Mouse (Mus musculus) urinary bladder, postnatal 4 days (tissue): ENCODE measurements at regions not wholly inside any gene's neighbourhood (a gene's known extent, or its start where the extent isn't known, plus 50 kb on each side); places are given as distances from the start of the nearest gene placed in this dataset.

ENCODE experiments used
- DNase-seq, 2 experiments: peaks; one replicate each; pipeline ENCODE4 v3.0.0; 2021 to 2022; ENCODE audit warnings: low spot score in 2 of 2

DNA sequence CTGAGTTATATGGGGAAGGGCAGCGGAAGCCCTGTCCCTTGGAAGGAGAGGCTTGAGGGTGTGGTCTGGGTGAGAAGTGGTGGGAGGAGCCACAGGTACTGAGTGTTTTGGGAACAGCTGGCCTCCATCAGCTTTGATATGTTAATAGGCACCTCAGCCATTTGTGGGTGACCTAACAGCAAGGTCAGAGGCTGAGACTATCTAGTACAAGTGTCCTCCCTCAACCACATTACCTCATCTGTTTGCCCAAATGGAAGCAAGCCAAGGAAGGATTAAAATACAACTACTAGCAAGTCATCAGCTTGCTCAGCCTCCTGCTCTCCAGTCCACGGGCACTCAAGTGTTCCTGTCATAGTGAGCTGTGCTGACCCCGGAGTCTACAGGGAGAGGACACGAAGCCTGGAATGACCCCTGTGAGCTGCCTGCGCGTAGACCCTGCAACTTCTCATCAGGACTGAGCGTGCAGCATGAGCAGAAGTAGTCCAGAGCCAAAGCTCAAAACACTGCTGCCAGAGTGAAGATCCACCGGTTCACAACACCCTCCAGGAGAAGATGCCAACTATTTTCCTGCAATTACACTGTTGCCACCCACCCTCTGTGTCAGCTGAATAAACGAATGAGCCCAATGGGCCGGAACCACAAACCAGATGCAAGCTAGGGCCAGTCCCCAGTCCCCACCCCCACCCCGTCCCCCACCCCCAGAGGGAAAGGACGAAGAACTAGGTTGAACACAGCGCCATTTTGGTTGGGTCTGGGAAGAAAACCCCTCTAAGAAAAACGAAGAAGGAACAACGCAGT, 239.6 kb downstream of the Qk start:
- DNase-seq, result no peak

DNA sequence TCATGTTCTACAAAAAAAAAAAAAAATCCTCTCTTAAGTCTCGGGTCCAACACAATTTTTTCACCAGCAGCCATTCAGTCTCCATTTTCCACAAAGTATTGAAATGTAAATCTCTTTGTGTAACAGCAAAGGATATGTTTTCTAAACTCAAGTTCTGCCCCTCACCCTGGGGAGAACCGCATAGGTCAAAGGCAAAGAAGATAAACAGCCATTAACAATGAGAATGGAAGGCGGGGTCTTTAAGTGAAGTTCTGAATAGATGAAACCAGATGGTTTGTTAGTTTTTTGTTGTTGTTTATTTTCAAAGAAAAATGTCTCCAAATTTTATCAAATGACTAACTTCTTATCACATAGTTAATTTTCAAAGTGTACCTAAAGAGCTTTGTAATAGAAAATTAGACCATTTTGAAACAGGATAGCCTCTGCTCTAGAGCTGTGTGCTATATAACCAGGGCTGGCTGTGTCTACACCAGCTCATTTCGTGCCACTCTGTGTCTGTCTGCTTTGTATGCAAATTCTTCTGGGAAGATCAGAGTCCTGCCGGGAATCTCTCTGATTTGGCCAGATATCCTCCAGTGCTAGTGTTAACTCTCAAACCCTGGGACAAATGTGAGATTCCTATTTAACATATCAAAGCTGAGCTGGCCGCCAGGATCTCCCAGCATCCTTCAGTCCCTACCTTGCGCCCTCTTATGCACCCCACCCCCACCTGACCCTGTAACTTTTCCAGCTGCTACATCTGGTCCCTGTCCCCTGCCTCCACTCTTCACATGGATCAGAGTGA, 240.9 kb downstream of the Qk start:
- no peak for DNase-seq

DNA sequence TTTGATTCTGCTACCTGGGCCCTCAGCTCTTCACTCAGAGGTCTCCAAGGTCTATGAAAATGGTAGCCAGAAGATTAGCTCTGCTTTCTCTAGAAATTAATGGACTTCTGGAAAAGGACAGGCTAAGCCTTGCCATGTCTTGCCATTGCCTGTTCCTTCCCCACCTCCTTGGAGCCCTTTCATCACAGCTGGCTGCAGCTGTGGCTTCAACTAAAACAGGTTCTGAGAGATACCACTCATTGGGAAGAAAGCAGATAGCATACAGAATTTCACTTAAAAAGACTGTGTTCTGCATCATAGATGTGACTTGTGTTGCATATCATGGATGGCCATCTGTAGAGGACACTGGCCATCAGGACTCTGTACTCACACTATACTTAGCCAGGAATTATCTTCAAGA, 246.4 kb downstream of the Qk start:
- DNase-seq, result no peak

DNA sequence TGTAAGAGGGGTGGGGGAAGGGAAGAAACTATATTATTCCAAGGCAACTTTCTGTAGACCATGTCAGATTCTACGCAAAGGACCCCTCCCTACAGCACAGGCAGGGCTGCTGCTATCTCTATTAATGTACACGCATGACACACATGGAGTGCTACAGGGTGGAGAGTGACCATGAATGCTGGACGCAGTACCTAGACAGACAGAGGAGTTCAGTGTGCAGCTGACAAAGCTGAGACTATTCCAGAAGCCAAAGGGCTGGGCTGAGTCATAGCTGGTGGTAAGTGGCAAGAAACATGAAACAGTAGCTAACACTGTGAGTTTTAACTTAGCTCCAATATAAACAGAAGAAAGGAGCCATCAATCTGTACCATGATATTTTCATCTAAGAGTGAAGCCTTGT, 250.4 kb downstream of the Qk start:
- no peak for DNase-seq

DNA sequence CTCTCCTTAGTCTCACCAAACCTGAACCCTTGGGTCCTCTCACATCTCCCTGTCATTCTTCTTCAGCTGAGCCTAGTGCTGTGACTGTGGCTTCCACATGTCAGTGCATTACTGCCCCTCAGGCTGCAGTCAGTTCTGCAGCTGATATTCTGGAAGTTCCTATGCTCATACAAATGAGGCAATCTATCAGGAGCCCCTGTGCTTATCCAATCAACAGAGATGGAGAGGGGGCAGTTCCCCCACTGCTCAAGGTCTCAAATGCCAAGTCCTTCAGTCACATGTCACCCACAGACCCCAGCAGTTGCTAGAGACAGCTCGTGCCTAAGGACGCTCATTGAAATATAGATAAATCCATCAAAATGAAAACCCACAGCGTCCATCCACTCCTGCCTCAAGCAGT, 254.5 kb downstream of the Qk start:
- no peak for DNase-seq

DNA sequence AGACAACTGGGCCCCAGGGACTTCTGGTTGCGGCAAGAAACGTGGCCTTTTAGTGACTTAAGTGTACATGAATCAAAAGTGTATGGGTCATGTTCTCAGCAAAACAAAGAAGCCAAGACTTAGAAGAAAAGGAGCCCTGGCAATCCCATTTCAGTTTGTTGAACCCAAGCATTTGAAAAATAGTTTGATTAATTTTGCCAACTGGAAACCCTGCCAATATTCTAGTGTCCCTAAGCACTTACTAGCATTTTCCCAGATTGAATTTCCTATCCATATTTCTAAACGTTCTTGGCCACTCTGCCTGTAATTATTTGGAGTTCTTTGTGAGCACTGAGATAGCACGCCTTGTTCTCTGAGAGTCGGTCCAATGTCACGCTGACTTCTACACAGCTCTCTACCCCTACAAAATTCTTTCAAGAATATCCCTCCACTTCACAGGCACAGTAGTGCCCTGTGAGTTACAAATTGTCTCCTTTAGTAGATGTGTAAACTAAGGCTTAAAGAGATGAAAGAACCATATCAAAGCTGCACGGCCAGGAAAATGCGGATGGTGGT, 257.0 kb downstream of the Qk start:
- DNase-seq, result no peak

DNA sequence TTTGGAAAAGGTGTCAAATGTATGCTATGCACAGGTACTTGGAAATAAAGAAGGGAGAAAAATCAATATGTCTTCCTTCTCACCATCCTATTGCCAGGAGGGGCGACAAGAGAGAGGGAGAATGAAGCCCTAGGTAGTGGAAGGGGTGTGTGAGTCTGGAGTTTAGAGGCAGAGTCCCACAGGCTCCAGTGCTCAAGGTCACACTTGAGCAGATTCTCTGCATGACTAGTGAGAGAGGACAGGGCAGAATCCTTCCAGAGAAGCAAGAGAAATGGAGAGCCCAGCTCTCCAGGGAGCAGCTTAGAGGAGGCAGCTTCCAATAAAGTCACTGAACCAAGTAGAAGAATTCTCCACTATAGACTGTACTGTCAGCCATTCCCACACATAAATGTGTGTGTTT, 261.9 kb downstream of the Qk start:
- DNase-seq, result no peak

DNA sequence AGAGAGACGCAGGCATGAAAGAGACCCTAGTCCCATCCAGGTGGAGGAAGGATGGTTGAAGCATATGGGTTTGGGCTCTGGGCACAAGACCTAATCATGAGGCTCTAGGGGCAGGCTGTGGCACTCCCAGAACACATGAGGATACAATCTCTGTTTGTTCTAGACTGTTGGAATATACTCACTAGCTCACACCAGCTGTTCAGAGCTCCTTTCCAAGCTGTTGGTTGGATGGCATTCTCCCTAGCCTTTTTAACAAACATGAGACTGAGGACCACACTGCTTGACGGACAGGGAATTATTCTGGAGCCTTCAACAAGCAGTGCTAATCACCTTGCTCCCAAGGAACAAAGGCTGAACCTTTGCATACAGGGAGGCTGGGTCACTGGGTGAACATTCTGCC, 263.6 kb downstream of the Qk start:
- DNase-seq, result no peak

DNA sequence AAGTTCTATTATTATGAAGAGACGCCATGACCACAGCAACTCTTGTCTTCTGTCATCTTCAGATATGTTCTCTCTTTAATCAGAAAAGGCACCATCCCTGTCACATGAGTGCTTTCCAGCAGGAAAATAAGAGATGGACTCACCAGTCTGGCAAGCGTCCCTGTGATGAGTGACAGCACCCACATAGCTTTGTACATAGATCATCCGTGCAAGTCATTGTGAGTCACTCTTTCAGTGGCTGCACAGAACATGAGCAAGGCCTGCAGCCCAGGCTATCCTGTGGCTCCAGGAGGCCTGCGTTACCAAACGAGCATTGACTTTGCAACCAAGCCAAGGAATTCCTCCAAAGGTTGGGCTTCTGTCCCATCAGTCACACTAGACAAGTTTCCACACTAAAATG, 265.3 kb downstream of the Qk start:
- DNase-seq, result no peak

DNA sequence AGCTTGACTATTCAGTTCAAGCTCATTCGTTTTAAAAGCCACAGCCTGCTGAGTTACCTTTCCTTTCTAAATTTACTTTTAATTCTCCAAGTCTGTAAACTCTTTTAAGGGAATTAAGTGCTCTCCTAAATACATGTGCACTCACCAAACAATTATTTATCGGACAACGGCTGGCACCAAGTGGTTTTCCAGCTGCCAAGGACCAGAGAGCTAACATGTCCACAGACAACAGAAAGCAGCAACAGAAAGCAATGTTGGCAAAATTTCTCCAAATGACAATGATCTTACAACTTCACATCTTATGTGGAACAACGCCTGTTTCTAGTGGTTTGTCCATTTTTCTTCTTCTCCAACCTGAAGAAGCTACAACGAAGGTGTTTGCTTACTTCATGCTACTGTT, 275.3 kb downstream of the Qk start:
- DNase-seq, result no peak

DNA sequence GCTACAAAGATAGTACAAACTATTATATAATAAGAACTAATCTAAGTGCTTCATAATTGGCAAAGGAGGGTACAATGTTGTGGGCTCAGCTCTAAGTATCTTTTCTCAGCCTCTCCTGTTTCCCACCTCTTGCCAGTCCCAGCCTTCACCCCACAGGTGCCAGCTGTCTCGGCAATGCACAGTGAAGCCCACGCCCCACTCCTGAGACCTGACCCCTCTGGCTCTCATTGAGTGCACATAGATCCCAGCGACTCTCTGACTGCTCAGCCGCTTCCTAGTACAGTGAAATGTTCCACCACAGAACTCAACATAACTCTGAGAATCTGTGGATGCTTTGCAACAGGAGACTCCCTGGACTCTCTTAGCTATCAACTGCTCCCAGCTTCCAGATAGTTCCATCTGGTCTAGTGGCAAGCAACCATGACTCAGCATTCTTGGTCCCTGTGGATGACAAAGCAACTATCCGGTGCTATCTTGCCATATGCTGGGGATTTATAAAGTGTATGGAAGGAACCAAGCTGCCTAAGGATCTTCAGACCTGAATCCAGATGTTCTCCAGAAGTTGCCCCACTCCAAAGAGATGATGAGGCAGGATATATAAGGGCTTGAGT, 277.5 kb downstream of the Qk start:
- DNase-seq, result peak in 1 of 2 experiments; percentile 54

DNA sequence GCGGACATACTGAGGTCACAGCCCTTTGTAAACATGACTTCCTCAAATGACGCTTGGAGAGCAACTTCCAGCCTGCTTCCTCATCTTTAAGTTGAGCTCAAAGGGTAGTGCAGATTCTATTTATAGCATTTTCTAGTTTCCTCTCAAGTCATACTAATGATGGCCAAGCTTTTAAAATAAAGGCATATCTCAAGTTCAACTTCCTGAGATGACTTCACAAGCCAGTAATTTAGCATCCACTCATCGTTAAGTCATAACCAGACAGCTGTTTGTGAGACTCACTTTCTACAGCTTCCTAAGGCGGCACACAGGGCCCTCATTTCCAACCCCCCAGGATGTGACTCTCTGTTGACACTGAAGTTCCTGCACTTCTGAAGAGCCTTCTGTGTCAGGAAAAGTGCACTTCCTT, 278.7 kb downstream of the Qk start:
- DNase-seq, result peak in 1 of 2 experiments; percentile 35

DNA sequence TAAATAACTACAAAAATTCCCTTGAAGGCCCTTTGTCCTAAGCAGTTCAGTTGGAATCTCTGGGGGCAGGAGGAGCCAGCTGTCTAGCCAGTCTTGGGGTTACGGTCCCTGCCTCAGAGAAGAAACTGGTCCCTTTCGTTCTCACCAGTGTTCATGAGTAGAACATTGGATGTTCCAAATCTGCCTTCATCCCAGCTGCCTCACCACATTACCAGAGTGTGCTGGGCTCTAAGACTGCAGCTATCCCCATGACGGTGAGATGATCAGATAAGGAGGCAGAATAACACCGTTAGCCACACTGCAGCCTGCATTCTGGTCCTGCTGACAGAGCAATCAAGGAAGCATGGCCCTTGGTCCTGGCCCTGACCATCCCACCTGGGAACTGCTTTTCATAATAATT, 279.3 kb downstream of the Qk start:
- peak in 1 of 2 experiments; percentile 44 for DNase-seq

DNA sequence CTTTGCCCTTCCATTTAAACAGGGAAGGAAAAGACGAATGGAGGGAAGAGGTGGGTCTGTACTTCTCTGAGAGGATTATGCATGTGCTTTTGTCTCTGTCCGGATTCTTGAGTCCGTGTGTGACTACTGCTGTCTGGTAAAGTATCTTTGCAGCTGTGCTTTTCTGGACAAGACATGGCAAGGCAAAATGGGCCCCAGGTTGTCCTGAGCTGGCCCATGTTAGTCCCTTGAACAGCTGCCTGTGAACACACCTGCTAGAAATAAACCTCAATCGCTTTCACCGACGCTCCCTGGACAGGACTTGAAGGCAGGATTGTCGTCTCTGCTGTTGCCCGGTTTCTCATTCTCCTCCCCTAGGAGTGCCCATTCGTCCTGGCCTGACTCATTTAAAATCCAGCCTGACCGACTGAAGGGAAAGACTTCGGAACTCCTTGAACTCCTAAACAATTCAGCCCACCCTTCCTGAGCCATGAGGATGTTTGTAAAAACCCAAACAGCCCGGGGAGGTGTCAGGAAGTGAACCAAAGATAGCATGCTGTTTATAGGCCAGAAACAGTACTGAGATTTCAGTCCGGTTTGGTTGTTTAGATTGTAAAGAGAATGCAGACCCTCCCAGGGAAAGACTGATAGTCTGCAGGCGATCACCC, 281.7 kb downstream of the Qk start:
- peak in 1 of 2 experiments; percentile 45 for DNase-seq

DNA sequence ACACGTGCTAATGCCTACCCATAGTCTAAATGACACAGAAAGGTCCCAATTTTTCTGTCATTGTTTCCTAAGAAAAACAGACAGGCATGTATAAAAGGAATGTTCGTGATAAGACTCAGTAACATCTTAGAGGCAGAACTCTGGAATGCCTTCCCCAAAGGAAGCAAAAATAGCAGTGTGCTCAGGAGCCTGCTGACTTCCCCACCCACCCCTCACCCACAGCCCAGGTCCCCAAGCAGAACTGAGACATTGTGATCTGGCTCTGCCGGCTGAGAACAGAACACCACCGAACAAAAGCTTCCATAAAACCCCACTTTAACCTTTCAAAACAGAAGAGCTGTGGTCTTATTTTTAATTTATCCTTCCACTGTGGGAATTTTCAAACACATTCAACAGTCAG, 286.1 kb downstream of the Qk start:
- no peak for DNase-seq

DNA sequence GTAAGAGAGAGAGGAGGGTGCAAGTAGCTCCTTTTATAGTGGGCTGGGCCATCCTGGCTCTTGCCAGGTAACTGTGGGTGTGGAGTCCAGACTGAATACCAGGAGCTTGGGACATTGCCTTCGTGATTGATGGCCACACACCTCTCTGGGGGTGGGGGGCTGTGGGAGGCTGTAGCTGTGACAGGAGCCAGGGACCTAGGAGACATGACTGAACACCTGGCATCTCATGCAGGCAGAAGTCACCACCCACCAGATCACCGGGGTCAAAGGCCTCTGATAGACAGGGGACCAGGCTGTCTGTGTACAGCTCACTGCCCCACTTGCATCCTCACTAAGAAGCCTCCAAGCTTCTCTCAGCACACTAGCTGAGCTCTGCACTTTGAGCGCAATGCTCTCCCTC, 288.6 kb downstream of the Qk start:
- DNase-seq, result peak in 1 of 2 experiments; percentile 52

DNA sequence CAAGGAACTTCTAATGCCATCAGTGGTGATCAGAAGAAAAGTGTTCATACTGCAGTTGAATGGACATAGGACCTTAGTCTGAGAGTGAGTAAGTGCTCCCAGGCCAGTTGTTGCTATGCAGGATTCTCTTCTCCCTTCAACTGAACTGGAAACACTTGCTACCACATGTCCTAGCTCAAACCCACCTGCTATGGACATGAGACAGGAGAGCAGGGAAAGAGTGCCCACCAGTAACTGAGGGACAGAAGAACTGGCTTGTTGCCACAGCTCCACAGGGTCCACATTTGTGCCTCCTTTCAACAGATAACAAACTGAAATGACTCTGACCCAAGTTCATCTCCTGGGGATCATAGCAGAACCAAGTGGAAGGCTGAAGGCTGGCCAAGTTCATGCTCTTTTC, 292.9 kb downstream of the Qk start:
- peak in 1 of 2 experiments; percentile 42 for DNase-seq

DNA sequence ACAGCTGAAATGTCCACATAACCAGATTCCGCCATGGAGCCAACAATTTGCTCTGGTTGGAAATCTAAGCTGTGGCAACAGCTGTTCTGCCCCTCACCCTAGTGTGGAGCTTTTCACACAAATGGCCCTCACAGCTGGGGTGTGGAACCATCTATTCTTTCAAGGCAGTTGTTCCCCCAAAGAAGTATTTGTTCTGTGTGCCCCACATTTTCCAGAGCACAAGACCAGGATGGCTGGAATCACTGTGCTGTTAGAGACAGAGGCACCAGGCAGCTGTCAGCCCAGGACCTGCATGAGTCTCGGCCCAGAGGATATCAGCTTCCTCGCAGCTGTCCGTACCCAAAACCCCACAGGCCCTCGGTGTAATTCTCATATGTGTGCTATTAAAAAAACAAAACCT, 294.4 kb downstream of the Qk start:
- DNase-seq, result peak in 1 of 2 experiments; percentile 50

DNA sequence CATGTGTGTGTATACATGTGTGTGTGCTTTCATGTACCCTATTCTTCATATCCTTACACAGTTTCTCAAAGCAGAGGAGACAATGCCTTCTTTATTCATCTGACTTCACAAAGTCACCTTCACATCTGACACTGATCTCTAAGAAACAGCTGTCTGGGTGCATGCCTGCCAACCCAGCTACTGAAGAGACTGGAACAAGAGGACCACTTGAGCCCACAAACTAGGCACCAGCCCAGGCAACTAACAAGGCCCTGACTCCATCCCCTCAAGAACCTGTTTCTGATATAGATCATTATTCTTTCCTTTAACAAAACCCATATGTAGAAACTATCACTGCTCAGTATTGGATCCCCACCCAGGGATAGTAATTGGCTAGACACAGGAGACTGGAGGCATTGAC, 295.3 kb downstream of the Qk start:
- no peak for DNase-seq

DNA sequence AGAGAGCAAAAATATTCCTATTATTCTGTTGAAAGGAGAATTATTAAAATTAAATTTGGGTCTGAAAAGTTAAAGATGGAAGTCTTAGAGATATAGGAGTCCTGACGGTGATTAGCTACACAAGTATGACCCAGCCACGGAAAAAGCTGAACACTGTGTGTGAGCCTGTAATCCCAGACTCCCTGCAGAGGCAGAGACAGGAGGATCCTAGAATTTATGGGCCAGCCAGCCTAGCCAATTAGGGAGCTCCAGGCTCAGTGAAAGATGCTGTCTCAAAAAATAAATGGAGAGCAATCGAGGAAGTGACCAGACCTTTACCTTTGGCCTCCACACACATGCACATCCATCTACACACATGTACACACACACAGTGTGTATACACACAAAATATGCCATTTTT, 307.5 kb downstream of the Qk start:
- DNase-seq, result no peak

DNA sequence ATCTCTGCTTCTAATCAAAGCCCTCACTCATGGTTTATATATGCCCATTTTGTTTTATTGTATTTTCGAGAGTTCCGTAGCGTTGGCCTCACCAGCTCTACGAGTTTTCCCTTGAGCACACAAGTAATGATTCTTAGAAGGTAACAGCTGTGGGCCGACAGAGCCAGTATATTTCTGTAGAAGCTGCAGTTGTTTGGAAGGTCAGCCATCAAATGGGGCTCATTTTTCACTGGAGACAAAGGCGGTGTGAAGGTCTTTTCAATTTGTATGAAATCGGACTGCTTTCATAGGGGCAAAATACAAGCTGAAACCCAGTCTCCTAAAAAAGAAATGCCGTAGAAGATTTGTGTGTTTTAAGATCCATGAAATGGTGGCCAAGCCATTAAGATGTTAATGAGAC, 307.9 kb downstream of the Qk start:
- DNase-seq, result no peak

DNA sequence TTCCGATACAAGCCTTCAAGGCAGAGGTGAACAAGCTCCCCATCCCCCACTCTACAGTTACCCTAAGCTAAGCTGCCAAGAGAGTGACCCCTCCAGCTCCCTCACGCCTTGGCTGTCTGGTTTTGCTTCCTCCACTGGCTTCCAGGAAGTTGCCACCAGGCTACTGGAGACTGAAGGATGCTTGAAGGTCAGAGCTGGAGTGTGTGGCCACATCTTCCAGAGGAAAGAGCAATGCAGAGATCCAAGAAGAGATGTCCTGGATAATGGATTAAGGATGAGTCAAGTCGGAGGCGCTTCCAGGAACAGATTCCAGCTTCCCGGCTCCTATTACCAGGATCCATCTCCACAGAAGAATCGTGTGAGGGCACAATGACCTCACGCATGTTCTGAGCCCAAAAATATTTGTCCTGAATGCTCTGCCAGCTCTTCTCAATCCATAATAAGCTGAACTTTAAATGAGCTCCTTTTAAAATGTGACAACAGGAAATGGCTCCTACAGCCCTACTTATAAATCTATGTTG, 318.5 kb downstream of the Qk start:
- DNase-seq, result no peak
